Mouse (Mus musculus): ENCODE data around the gene Sik1. TPM values are rescaled to one million over a fixed set of nuclear protein-coding genes. Genes with fewer than 3 reads are reported as not detected.

The Sik1 gene
- total RNA-seq, 2 experiments from 2014 or later, result 28.3 to 37.8 TPM

GRCm38 (mm10) chr17:31876775-31877174 lies 21.2 kb upstream of the Sik1 start:
- DNase-seq (ENCODE audit: low spot score in 2 of 2), result no peak

DNA sequence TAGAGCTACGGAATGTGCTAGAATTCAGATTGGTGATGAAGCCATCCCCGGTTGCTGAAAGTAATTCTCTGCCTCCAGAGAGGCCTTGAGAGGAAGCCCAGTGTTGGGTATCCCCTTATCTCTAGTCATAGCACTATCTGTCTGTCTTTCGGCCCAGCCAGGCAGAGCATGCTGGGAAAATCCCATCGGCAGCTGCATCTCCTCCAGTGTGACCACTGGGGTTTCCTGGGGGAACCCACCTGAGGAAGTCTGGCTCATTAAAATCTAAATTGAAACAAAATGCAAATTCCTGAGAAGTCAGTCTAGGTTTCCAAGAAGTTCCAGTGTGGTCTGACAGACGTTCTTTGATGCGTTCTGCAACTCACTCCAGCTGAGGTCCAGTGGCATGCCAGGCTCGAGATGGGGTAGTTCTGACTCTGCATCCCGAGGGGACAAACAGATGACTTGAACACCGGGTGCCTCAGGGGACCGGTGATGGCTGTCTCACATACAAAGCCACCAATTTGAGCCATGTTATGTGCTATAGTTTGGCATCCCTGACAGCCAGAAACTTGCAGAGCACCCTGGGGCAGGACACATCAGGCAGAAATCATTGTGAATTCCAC lies 19.8 kb upstream of the Sik1 start:
- no peak for DNase-seq (ENCODE audit: low spot score in 2 of 2)

DNA sequence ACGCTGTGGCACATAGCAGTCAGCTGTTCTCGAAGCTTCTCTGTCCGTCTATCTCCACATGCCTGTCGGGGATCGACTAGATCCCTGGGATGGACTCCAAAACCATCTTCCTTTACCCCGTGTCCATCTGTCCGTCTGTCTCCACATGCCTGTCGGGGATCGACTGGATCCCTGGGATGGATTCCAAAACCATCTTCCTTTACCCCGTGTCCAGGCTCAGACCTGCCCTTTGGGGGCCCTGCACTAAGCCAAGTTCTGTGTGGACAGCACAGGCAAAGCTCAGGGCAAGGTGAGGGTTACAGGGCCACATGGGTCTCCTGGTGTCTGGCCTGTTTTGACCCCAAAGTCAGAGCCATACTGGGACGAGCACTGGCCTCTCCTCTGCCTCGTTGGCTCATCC lies 19.1 kb upstream of the Sik1 start:
- no peak for DNase-seq (ENCODE audit: low spot score in 2 of 2)

- DNase-seq (ENCODE audit: low spot score in 2 of 2), result no peak
Measured at GRCm38 (mm10) chr17:31873973-31874372, 18.4 kb upstream of the Sik1 start.

DNA sequence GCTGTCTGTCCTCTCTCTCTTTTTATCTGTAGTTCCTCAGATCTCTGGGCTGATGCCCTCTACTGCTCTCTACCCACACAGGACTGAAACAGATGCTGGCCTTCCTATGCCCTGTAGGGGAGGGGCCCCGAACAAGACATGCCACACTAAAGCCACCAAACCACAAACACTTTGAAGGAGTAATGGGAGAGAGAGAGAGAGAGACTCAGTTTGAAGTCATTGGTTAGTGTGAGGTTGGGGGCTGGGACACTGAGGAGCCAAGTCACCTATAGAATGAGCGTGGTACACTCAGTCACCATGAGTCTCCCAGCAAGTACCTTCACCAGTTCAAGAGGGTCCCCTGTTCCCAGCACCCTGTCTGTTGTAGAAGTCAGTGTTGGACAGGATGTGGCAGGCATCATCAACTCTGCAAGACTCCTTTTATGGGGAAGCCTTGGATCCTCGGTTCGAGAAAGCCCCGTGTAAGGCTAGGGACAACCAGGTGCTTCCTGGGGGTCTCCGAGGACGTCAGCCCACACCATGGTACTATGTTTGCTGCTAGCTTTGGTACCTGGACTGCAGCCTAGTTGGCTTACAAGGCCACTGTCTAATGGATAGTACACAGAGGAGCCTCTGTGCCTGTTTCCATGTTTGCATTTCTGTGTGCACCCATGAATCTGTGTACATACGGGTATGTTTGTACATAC lies 17.7 kb upstream of the Sik1 start:
- no peak for DNase-seq (ENCODE audit: low spot score in 2 of 2)

DNA sequence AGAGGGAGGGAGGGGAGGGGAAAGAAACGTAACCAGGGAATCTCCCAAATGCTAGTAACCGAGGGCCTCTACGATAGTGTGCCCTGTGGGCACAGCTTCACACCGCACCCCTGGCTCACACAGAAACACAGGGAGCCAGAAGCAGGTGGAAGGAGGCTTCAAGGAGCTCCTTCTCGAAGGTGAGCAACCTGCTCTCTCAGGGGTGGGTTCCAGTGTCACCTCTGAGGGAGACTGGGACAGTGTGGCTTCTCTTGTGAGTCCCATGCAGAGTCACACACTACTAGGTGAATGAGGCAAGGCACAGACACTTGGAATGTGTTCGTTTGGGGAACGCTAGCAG lies 17.2 kb upstream of the Sik1 start:
- no peak for DNase-seq (ENCODE audit: low spot score in 2 of 2)

GRCm38 (mm10) chr17:31871968-31872825 lies 16.6 kb upstream of the Sik1 start:
- DNase-seq (ENCODE audit: low spot score in 2 of 2), result no peak

- DNase-seq (ENCODE audit: low spot score in 2 of 2), result peak in 1 of 2 experiments; percentile 0
Measured at GRCm38 (mm10) chr17:31870931-31871421, 15.4 kb upstream of the Sik1 start.

- peak in 1 of 2 experiments; percentile 0 for DNase-seq (ENCODE audit: low spot score in 2 of 2)
Measured at GRCm38 (mm10) chr17:31870446-31870845, 14.8 kb upstream of the Sik1 start.

DNA sequence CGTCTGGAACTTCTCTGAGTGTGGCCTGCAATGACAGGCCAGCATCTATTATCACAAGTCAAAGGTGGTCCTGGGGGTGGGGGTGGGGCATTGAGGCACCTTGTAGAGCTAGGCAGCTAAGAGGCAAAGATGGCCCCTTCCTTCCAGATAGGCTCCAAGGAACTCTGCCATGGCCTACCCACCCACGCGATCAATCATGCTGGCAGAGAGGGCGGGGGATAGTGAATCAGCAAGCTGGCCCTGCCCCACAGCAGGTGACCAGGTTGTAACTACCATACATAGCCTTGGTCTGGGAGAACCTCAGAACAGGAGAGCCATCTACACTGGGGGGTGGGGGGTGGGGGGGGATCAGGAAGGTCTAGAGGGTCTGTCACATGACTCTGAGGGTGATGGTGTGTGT lies 12.5 kb upstream of the Sik1 start:
- DNase-seq (ENCODE audit: low spot score in 2 of 2), result no peak

GRCm38 (mm10) chr17:31867061-31867460 lies 11.5 kb upstream of the Sik1 start:
- no peak for DNase-seq (ENCODE audit: low spot score in 2 of 2)

- DNase-seq (ENCODE audit: low spot score in 2 of 2), result no peak
Measured at GRCm38 (mm10) chr17:31865636-31866035, 10.0 kb upstream of the Sik1 start.

DNA sequence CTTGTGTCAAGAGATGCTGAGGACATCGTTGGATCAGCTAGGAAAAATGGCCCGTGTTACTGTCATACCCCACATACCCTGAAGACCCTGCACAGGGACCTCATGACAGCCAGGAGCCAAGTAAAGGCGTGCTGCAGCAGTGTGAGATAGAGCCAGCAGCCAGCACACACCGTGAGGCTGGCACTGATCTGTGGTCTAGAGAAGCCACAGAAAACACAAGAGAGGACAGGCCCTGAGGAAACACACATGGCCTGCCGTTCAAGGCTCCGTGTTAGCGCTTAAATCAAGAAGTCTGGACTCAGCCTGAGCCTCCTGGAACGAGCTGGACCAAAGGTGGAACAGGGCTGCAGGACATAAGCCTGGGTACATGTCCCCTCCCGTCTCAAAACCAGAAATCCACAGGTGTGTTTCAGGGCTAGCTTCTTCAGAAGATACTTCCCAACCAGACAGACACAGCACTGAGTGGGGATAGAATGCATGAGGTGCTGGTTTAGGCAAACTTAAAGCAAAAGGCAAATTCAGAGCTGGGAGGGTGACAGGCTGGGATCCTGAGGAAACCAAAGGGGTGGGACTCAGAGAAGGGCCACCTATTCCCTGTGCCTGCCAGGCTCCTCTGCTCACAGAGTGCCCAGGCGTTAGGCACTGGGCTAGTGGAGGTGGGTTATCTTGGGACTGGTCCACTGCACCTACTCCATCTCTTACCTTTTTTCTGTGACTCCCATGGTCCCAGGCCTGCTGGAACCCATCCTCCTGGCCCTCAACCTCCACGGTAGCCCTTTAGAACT lies 9.3 kb upstream of the Sik1 start:
- no peak for DNase-seq (ENCODE audit: low spot score in 2 of 2)

DNA sequence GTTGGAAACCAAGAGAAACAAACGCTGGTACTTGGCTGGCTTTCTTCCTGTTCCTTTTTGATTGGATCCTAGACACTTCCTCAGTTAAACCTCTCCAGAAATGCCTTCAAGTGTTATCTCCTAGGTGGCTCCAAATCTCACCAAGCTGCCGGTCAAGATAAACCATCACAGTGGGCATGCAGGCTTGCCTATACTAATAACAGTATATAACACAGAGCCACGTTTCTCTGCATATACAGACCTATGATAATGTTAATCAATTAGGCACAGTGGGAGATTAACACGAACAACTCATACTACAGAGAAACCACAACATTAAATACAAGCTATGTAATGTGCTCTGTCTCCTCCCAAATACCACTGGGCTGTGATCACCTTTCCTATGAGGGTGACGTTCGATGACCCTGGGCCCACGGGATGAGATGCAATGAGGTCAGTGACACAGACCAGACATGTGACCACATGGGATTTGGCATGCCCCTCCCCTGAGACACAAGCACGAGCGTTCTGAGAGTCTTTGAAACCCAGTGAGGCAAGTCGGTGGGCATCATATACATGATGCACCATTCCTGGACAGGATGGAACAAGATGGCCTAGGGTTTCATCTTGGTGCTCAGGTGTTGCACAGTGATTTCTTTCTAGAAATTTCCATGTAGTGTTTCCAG lies 7.7 kb upstream of the Sik1 start:
- DNase-seq (ENCODE audit: low spot score in 2 of 2), result no peak

DNA sequence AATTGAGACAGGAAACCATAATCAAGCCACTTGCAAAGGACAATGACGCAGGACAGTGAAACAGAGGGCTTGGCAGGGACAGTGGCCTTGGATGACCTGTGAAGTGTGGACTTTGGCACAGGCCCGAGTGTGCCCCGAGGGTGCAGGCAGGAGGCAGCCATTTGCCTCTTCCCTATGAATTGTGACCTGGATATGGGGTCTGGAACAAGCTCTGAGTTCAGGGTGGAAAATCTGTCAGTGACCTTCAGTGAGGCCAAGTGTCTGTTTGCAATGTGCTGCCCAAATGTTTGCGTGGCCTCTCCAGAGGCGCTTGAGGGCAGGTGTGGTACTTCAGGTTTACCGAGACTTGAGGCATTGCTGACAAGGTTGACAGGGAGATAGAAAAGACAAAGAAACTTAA lies 6.5 kb upstream of the Sik1 start:
- no peak for DNase-seq (ENCODE audit: low spot score in 2 of 2)

DNA sequence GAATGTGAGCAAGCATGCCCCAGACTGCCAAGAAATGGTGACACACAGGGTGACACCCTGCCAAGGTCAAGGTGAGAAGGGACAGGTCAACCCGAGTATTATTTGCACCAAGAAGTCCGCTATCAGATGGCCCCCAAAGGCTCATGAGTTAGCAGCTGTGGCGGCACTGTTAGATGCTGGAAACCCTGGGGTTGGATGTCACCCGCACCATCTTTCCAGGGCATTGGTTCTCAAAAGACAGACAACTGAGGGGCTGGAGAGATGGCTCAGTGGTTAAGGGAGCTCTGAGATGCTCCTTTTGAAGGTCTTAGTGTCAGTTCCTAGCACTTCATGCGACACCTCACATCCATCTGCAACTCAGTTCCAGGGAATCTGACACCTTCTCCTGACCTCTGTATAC lies 6.1 kb upstream of the Sik1 start:
- DNase-seq (ENCODE audit: low spot score in 2 of 2), result no peak

- DNase-seq (ENCODE audit: low spot score in 2 of 2), result no peak
Measured at GRCm38 (mm10) chr17:31860856-31861255, 5.3 kb upstream of the Sik1 start.

GRCm38 (mm10) chr17:31859367-31859766 lies 3.8 kb upstream of the Sik1 start:
- DNase-seq (ENCODE audit: low spot score in 2 of 2), result no peak

- DNase-seq (ENCODE audit: low spot score in 2 of 2), result no peak
Measured at GRCm38 (mm10) chr17:31858786-31859185, 3.2 kb upstream of the Sik1 start.

GRCm38 (mm10) chr17:31857903-31858426 lies 2.4 kb upstream of the Sik1 start:
- DNase-seq (ENCODE audit: low spot score in 2 of 2), result no peak

GRCm38 (mm10) chr17:31857251-31857650 lies 1.6 kb upstream of the Sik1 start:
- DNase-seq (ENCODE audit: low spot score in 2 of 2), result no peak

All from left cerebral cortex, adult 18-20 months (tissue).